Comparison of ENCODE assay signal across 8 mouse cellular contexts in the genomic region with DNA sequence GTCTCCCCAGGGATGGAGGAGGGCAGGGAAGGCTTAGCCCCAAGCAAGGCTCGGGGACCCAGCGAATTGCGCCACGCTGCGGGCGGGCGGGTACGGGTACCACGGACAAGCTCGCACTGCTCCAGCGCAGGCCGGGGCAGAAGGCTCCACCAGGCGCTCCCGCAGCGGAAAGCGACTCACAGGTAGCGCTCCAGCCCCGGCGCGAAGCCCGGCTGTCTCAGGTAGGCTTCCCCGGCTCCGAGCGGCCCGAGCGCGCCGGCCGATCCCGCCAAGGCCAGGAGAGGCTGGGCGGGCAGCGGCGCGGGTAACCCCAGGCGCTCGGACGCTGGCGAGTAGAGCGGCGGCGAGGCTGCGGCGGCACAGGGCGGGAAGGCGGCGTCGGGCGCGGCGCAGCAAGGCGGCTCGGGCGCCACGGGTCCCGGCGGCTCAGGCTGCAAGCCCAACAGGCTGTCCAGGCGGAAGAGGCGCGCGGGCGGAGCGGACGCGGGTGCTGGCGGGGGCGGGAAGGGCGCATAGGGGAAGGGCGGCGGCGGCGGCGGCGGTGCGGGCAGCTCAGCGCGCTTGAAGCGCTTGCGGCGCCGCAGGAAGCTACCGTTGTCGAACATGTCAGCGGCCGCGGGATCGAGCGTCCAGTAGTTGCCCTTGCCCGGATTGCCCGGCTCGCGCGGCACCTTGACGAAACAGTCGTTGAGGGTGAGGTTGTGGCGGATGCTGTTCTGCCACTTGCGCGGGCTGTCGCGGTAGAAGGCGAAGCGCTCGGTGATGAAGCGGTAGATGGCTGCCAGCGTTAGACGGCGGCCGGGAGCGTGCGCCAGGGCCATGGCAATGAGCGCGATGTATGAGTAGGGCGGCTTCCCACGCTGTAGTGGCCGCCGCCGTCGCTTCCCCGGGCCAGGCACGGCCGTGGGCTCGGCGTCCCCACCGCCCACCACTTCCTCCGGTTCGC. TPM values are rescaled to one million over a fixed set of nuclear protein-coding genes. Genes with fewer than 3 reads are reported as not detected.
DNase-seq lines count a peak whose midpoint lies in the region; ATAC-seq and TF ChIP-seq lines count a peak whose summit lies in the region.

No protein-coding gene starts in this region.

- peak; percentile 39 to 82 for DNase-seq in adrenal gland, adult (ENCODE audit: inconsistent age in 2 of 2, low spot score in 1 of 2)
- DNase-seq in adrenal gland, postnatal 4 days (ENCODE audit: low spot score in 2 of 2): no peak
- DNase-seq in forebrain, embryonic 11.5 days (ENCODE audit: low spot score): peak; percentile 65
- no peak for DNase-seq in cerebellum, postnatal 25 days

- no peak for TF ChIP-seq CTCF in E14TG2a.4 (conservative IDR thresholded peaks at IDR 0.05; ENCODE audit: low read length)

- H3K9me3 ChIP-seq in E14TG2a.4 (ENCODE audit: low read length): no peaks in the 10 kb centered on the region; the same call in 1 of the 2 replicates
- no peaks in the 10 kb centered on the region for H3K9me3 ChIP-seq in forebrain, embryonic 11.5 days (ENCODE audit: control insufficient read depth, low read length)
- H3K9me3 ChIP-seq in kidney, embryonic 15.5 days (replicated peaks): no peaks in the 10 kb centered on the region

- peaks cover 17% of the 10 kb centered on the region for H3K4me1 ChIP-seq in E14TG2a.4 (replicated peaks; ENCODE audit: low read depth, low read length)
- 0 out of 2 replicates have a peak, but pooled peaks cover 4% of the 10 kb centered on the region for H3K4me1 ChIP-seq in forebrain, embryonic 11.5 days (replicated peaks; ENCODE audit: control insufficient read depth, insufficient read depth, low read length)
- H3K4me1 ChIP-seq in kidney, embryonic 15.5 days: peaks cover 18% of the 10 kb centered on the region

- H3K36me3 ChIP-seq in E14TG2a.4 (ENCODE audit: insufficient read depth, low read length): no peaks in the 10 kb centered on the region
- H3K36me3 ChIP-seq in forebrain, embryonic 11.5 days (ENCODE audit: control insufficient read depth, insufficient read depth, low read length): no peaks in the 10 kb centered on the region
- H3K36me3 ChIP-seq in kidney, embryonic 15.5 days: no peaks in the 10 kb centered on the region

- ATAC-seq in forebrain, embryonic 11.5 days (replicated peaks; ENCODE audit: low FRiP score): peak; percentile 34; the same call in 1 of the 2 replicates
- peak; percentile 59 for ATAC-seq in kidney, embryonic 15.5 days (replicated peaks; ENCODE audit: low FRiP score)
- ATAC-seq in megakaryocyte-erythroid progenitor cell, adult 5-6 weeks (replicated peaks; ENCODE audit: low FRiP score, low TSS enrichment, poor library complexity, severe bottlenecking): peak; percentile 39; the same call in 1 of the 2 replicates
- no peak for ATAC-seq in erythroblast, adult 5-6 weeks (replicated peaks; ENCODE audit: low FRiP score, poor library complexity, severe bottlenecking)

- peak overlapping the region; percentile 72 for H3K4me3 ChIP-seq in E14TG2a.4 (replicated peaks; ENCODE audit: low read length)
- peak overlapping the region; percentile 30 for H3K4me3 ChIP-seq in forebrain, embryonic 11.5 days (ENCODE audit: low read depth, low read length)
- H3K4me3 ChIP-seq in kidney, embryonic 15.5 days (replicated peaks): peak overlapping the region; percentile 52

- H3K9ac ChIP-seq in forebrain, embryonic 11.5 days (ENCODE audit: low read length): no peak overlapping the region
- peak overlapping the region; percentile 48 for H3K9ac ChIP-seq in kidney, embryonic 15.5 days

- H3K27ac ChIP-seq in forebrain, embryonic 11.5 days (ENCODE audit: low read depth, low read length): no peak overlapping the region
- no peak overlapping the region for H3K27ac ChIP-seq in kidney, embryonic 15.5 days

- H3K4me2 ChIP-seq in forebrain, embryonic 11.5 days (ENCODE audit: low read depth, low read length, severe bottlenecking): peak overlapping the region; percentile 48
- peak overlapping the region; percentile 91 for H3K4me2 ChIP-seq in kidney, embryonic 15.5 days

- H3K27me3 ChIP-seq in E14TG2a.4 (ENCODE audit: insufficient read depth, low read length): peaks cover 86% of the 10 kb centered on the region
- peaks cover 66% of the 10 kb centered on the region for H3K27me3 ChIP-seq in forebrain, embryonic 11.5 days (ENCODE audit: control insufficient read depth, insufficient read depth, low read length)
- peaks cover 80% of the 10 kb centered on the region for H3K27me3 ChIP-seq in kidney, embryonic 15.5 days

- under 1% methylated on average over 109 of the region's 125 CpGs for WGBS in forebrain, embryonic 11.5 days
- under 1% methylated on average over 100 of the region's 125 CpGs for WGBS in kidney, embryonic 15.5 days

RNA-seq across cellular contexts. Expression of gene Foxe3, which starts 0.6 kb away (rescaled TPM):
- not detected for total RNA-seq in adrenal gland, postnatal 4 days (2021)
- 0.29 and 0.32 TPM in 2 replicates for polyA plus RNA-seq in forebrain, embryonic 11.5 days (2014; fragmentation: Nextera tagmentation; extraction: Ambion mirVana)
- not detected in 2 replicates for polyA plus RNA-seq in kidney, embryonic 15.5 days (2015; fragmentation: Nextera tagmentation; extraction: Ambion mirVana)
- not detected in 2 replicates for total RNA-seq in megakaryocyte-erythroid progenitor cell, adult 5-6 weeks (2014; fragmentation: Nextera tagmentation)
- not detected in 2 replicates for total RNA-seq in megakaryocyte-erythroid progenitor cell, adult 5-6 weeks (2017)
- total RNA-seq in erythroblast, adult 5-6 weeks (2015; ENCODE audit: low replicate concordance): not detected in 2 replicates
- total RNA-seq in erythroblast, adult 5-6 weeks (2017; ENCODE audit: low replicate concordance): not detected in 2 replicates

RNA-seq across cellular contexts. Expression of gene Foxd2, which starts 16.6 kb away (rescaled TPM):
- 1 to 10 TPM; 4.0 to 5.1 TPM for total RNA-seq in adrenal gland, postnatal 4 days (2021)
- polyA plus RNA-seq in forebrain, embryonic 11.5 days (2014; fragmentation: Nextera tagmentation; extraction: Ambion mirVana): 1.1 and 1.6 TPM in 2 replicates
- 5.2 and 5.5 TPM in 2 replicates for polyA plus RNA-seq in kidney, embryonic 15.5 days (2015; fragmentation: Nextera tagmentation; extraction: Ambion mirVana)
- total RNA-seq in megakaryocyte-erythroid progenitor cell, adult 5-6 weeks (2014; fragmentation: Nextera tagmentation): 0.09 and 0.27 TPM in 2 replicates
- total RNA-seq in megakaryocyte-erythroid progenitor cell, adult 5-6 weeks (2017): 1.2 TPM in 1 of 2 replicates, not detected in the other
- not detected in 2 replicates for total RNA-seq in erythroblast, adult 5-6 weeks (2015; ENCODE audit: low replicate concordance)
- 0.28 TPM in 1 of 2 replicates, not detected in the other for total RNA-seq in erythroblast, adult 5-6 weeks (2017; ENCODE audit: low replicate concordance)

Comparison
In these comparisons a context has a peak if more than half of its experiments do, and no peak if none do; other contexts are left out.
1. DNase-seq: peak in adrenal gland, adult (2 of 2) and forebrain, embryonic 11.5 days (single experiment); none in adrenal gland, postnatal 4 days (0 of 2) and cerebellum, postnatal 25 days (0 of 2).
2. Peak in every context shown above with its lines, with median percentiles within 50 percentile points of each other: H3K4me3 ChIP-seq.